17 mouse cellular contexts compared by ENCODE assay signal in the genomic region with DNA sequence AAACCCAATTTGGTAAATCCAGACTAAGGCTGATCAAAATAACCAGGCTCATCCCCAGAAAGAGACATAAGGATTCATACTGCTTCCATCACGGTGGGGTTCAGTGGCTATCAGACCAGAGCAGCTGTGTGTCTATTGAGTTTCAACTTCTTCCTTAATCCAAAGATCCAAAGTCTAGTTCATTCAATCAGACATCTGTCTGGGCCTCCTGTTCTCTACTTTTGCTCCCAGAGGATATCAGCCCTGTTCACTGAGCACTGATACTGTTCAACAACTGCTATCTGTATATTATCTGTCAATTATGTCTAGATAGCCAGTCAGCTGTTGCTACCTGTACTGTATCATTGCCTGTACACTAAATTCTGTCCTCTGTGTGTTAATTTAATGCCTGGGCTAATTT.
"Had no signal": no experiment of that assay in that cellular context is flagged by ENCODE, and none has a peak within 500 bp of the region (broad histone marks: within the 10 kb centered on the region; RNA-seq: fewer than 3 reads in every experiment).

No protein-coding gene starts in this region.

- H3K9me3 ChIP-seq: lung, embryonic 15.5 days; midbrain, embryonic 13.5 days; midbrain, embryonic 15.5 days; neural tube, embryonic 12.5 days; stomach, embryonic 15.5 days had no signal

- H3K4me2 ChIP-seq: lung, embryonic 15.5 days; midbrain, embryonic 11.5 days; midbrain, embryonic 13.5 days; midbrain, embryonic 15.5 days; neural tube, embryonic 12.5 days; stomach, embryonic 15.5 days had no signal

- H3K36me3 ChIP-seq: lung, embryonic 15.5 days; midbrain, embryonic 13.5 days; midbrain, embryonic 15.5 days; neural tube, embryonic 12.5 days; stomach, embryonic 15.5 days had no signal

- DNase-seq: lung, adult 2 months; lung, postnatal 14 days; lung, postnatal 36 days; right cerebral cortex, postnatal 14 days; thymus, adult 2 months; thymus, postnatal 25 days; thymus, postnatal 4 days had no signal

- H3K27me3 ChIP-seq: lung, embryonic 15.5 days; megakaryocyte, embryonic 14.5 days; midbrain, embryonic 13.5 days; midbrain, embryonic 15.5 days; neural tube, embryonic 12.5 days; stomach, embryonic 15.5 days had no signal

- H3K9ac ChIP-seq: lung, embryonic 15.5 days; midbrain, embryonic 13.5 days; midbrain, embryonic 15.5 days; neural tube, embryonic 12.5 days; stomach, embryonic 15.5 days had no signal

- H3K4me3 ChIP-seq: lung, embryonic 15.5 days; megakaryocyte, embryonic 14.5 days; midbrain, embryonic 13.5 days; midbrain, embryonic 15.5 days; neural tube, embryonic 12.5 days; stomach, embryonic 15.5 days had no signal

- ATAC-seq: lung, postnatal 0 days; midbrain, embryonic 13.5 days; midbrain, embryonic 15.5 days had no signal

- H3K27ac ChIP-seq: lung, embryonic 15.5 days; macrophage; midbrain, embryonic 13.5 days; midbrain, embryonic 15.5 days; neural tube, embryonic 12.5 days; stomach, embryonic 15.5 days; stomach, postnatal 0 days had no signal

- H3K4me1 ChIP-seq: lung, embryonic 15.5 days; megakaryocyte, embryonic 14.5 days; neural tube, embryonic 12.5 days; stomach, embryonic 15.5 days had no signal
